Mouse (Mus musculus) neural tube, embryonic 14.5 days (tissue): Measurements from ENCODE around the gene Olfr876. TPM values are rescaled to one million over a fixed set of nuclear protein-coding genes. Genes with fewer than 3 reads are reported as not detected.

ENCODE experiments used
- ATAC-seq: fragments of 200-750 bp; cut with Nextera tagmentation; 2 replicates; pipeline ENCODE4 v1.8.0; 2017; ENCODE audit warnings: low read depth, mild to moderate bottlenecking, moderate TSS enrichment, moderate library complexity
- H3K27ac ChIP-seq: fragments of 300-500 bp; sonication (generic); 2 replicates; pipeline ENCODE4 v1.5.1; 2014; ENCODE audit warnings: low read depth, mild to moderate bottlenecking, control low read depth, low read length, moderate library complexity, mixed read lengths
- H3K27me3 ChIP-seq: fragments of 300-500 bp; sonication (generic); 2 replicates; pipeline ENCODE4 v1.6.1; 2014; ENCODE audit warnings: low read length; ENCODE audit not compliant: control insufficient read depth, insufficient read depth
- H3K36me3 ChIP-seq: fragments of 300-500 bp; sonication (generic); 2 replicates; pipeline ENCODE4 v1.6.1; 2014; ENCODE audit warnings: low read length, mixed read lengths; ENCODE audit not compliant: control insufficient read depth, insufficient read depth
- H3K4me1 ChIP-seq: fragments of 300-500 bp; sonication (generic); 2 replicates; pipeline ENCODE4 v1.6.1; 2014; ENCODE audit warnings: low read length; ENCODE audit not compliant: control insufficient read depth, insufficient read depth
- H3K4me2 ChIP-seq: fragments of 300-500 bp; sonication (generic); 2 replicates; pipeline ENCODE4 v1.6.1; 2014; ENCODE audit warnings: mild to moderate bottlenecking, low read depth, low read length, control low read depth
- H3K4me3 ChIP-seq: fragments of 300-500 bp; sonication (generic); 2 replicates; pipeline ENCODE4 v1.5.1; 2014; ENCODE audit warnings: low read depth, low read length, control low read depth, mixed read lengths
- H3K9ac ChIP-seq: fragments of 300-500 bp; sonication (generic); replicated peaks from 2 replicates; pipeline ENCODE4 v1.6.1; 2014; ENCODE audit warnings: low read depth, mild to moderate bottlenecking, control low read depth, low read length, mixed read lengths
- H3K9me3 ChIP-seq: fragments of 300-500 bp; sonication (generic); 2 replicates; pipeline ENCODE4 v1.6.1; 2016; ENCODE audit warnings: low read length; ENCODE audit not compliant: control insufficient read depth
- WGBS: fragments of 180-500 bp; shearing (Covaris S2); extraction: QIAGEN DNeasy Blood & Tissue Kit; methylation state at CpG from one replicate; pipeline ENCODE4 v1.1.7; 2014; 5-methylcytosine and 5-hydroxymethylcytosine counted together
- polyA plus RNA-seq: library from polyadenylated mRNA; unstranded; fragments of >200 nt; fragmentation: Nextera tagmentation; extraction: Ambion mirVana; gene quantifications from 2 replicates; pipeline ENCODE4 v1.2.1, GENCODE M21; 2014

Gene Olfr876
- polyA plus RNA-seq, 1 experiment from 2014 or later: not detected

- Histone ChIP-seq H3K9me3 (no peaks in the 10 kb centered on the region), H3K4me1 (no peaks in the 10 kb centered on the region), H3K27me3 (no peaks in the 10 kb centered on the region), H3K4me3 (no peak overlapping the region), H3K27ac (no peak overlapping the region), H3K36me3 (no peaks in the 10 kb centered on the region), H3K9ac (no peak overlapping the region), H3K4me2 (no peak overlapping the region)
- ATAC-seq: no peak
These were observed 4.4 kb downstream of the Olfr876 start for GRCm38 (mm10) chr9:37807235-37807634.

DNA sequence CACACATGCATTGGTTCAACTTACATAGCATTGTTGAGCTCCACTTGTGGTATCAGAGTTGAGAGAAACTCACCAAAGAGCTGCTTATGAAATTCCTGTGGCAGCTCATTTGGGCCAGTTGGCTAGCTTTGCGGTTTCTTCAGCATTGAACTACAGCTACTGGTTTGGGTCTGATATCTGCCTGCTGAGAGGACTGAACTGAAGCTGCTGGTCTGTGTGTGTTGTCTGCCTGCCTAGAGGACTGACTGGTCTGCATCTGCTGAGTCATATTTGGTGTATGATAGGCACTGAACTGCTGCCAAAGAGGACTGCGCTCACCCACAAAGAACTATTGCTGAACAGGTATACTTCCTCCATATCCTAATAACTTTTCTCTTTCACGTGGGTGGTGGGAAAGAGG, 5.6 kb downstream of the Olfr876 start:
- no peaks in the 10 kb centered on the region for H3K27me3 ChIP-seq
- no peak for ATAC-seq
- H3K4me3 ChIP-seq: no peak overlapping the region
- no peak overlapping the region for H3K27ac ChIP-seq
- H3K9ac ChIP-seq: no peak overlapping the region
- H3K9me3 ChIP-seq: no peaks in the 10 kb centered on the region
- H3K4me1 ChIP-seq: no peaks in the 10 kb centered on the region
- H3K36me3 ChIP-seq: no peaks in the 10 kb centered on the region
- WGBS: 93% methylated on average over 3 of the region's 3 CpGs
- no peak overlapping the region for H3K4me2 ChIP-seq

- 63% methylated on average over 2 of the region's 2 CpGs for WGBS
- Histone ChIP-seq H3K36me3 (no peaks in the 10 kb centered on the region), H3K4me2 (no peak overlapping the region), H3K4me1 (no peaks in the 10 kb centered on the region), H3K27ac (no peak overlapping the region), H3K4me3 (no peak overlapping the region), H3K9me3 (no peaks in the 10 kb centered on the region), H3K9ac (no peak overlapping the region), H3K27me3 (no peaks in the 10 kb centered on the region)
- no peak; the same call in 1 of the 2 replicates for ATAC-seq
These were observed 6.1 kb downstream of the Olfr876 start for GRCm38 (mm10) chr9:37808976-37809375.

DNA sequence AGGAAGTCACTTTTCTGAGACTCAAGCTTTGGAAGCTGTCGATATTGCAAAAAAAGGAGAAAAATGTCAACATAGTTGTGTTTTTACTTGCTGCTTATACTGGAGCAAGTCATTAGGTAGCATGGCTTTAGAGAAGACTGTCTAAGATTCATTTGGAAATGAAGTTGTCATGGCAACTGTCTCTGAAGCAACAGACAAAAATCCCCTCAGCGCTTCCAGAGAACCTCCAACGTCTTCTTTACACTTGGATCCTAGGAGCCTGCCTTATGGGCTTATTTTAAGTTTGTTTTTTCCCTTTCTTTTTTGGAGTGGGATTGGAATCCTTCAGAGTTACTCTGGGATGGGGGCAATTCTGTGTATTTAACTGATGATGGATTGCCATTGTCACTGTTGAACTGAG, 11.9 kb downstream of the Olfr876 start:
- WGBS: 60% methylated on average over 3 of the region's 3 CpGs
- Histone ChIP-seq H3K27me3 (no peaks in the 10 kb centered on the region), H3K27ac (no peak overlapping the region), H3K4me2 (no peak overlapping the region), H3K4me3 (no peak overlapping the region), H3K9me3 (no peaks in the 10 kb centered on the region), H3K4me1 (no peaks in the 10 kb centered on the region), H3K9ac (no peak overlapping the region), H3K36me3 (no peaks in the 10 kb centered on the region)
- ATAC-seq: no peak

- Histone ChIP-seq H3K9me3 (no peaks in the 10 kb centered on the region), H3K27ac (no peak overlapping the region), H3K9ac (no peak overlapping the region), H3K4me3 (no peak overlapping the region), H3K4me2 (no peak overlapping the region), H3K27me3 (no peaks in the 10 kb centered on the region), H3K36me3 (no peaks in the 10 kb centered on the region), H3K4me1 (no peaks in the 10 kb centered on the region)
- no peak for ATAC-seq
These were observed 27.1 kb downstream of the Olfr876 start for GRCm38 (mm10) chr9:37829881-37830280.

DNA sequence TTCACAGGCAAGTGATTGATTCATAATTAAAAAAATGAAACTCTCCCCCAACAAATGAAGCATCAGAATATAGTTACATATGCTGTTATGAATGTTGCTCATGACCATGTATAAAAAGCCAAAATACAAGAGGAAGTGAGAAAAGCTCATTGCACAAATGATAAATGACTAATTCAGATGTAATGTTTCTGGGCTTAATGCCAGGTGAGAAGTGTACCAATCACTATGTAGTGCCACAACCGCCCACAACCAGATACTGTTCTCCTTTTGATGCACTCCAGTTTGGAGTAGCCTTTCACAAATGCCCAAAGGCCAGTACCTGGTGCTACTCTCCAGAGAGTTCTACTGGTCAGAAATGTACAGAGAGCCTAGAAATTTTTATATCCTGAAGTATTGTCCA, 30.5 kb downstream of the Olfr876 start:
- WGBS: 90% methylated on average over 1 of the region's 1 CpGs
- Histone ChIP-seq H3K4me3 (no peak overlapping the region), H3K4me2 (no peak overlapping the region), H3K27me3 (no peaks in the 10 kb centered on the region), H3K36me3 (no peaks in the 10 kb centered on the region), H3K27ac (no peak overlapping the region), H3K9me3 (no peaks in the 10 kb centered on the region), H3K9ac (no peak overlapping the region), H3K4me1 (no peaks in the 10 kb centered on the region)
- ATAC-seq: no peak

GRCm38 (mm10) chr9:37849267-37849666, 46.4 kb downstream of the Olfr876 start:
- Histone ChIP-seq H3K9me3 (no peaks in the 10 kb centered on the region), H3K27ac (no peak overlapping the region), H3K27me3 (no peaks in the 10 kb centered on the region), H3K4me1 (no peaks in the 10 kb centered on the region), H3K36me3 (no peaks in the 10 kb centered on the region), H3K4me3 (no peak overlapping the region), H3K9ac (no peak overlapping the region), H3K4me2 (no peak overlapping the region)
- no peak for ATAC-seq
- 91% methylated on average over 2 of the region's 2 CpGs for WGBS

DNA sequence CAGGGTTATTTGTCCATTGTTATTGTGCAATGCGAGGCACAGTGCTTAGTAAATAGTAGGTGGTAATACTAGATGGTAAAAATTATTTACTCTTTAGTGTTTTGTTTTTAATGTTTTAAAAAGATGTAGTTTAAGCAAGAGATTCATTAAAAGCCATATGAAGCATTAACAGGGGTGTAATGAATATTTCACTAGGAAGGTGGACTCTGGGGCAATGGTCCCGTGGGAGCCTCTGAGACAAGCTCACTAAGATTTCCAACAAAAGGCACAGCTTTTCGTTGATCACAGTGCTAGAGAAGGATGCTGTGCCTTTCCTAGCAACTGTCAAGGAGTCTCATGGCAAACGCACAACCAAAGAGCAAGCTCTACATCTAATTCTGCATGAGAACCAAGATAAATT, 51.1 kb downstream of the Olfr876 start, which contains the start of gene Olfr877:
TSS of gene Olfr877 (plus strand) at position 301 of the 400 bp plus-strand sequence.
- no peak within 1 kb of the TSS for H3K9ac ChIP-seq
- no peak within 1 kb of the TSS for H3K4me3 ChIP-seq
- no peak for ATAC-seq
- H3K9me3 ChIP-seq: no peaks in the 10 kb centered on the region
- no peak within 1 kb of the TSS for H3K27ac ChIP-seq
- H3K36me3 ChIP-seq: no peaks in the 10 kb centered on the region
- H3K4me1 ChIP-seq: no peaks in the 10 kb centered on the region
- H3K4me2 ChIP-seq: no peak within 1 kb of the TSS
- 75% methylated on average over 4 of the region's 4 CpGs for WGBS
- no peaks in the 10 kb centered on the region for H3K27me3 ChIP-seq
